ENCODE assay signal across 11 mouse cellular contexts in genomic region chr5:51853456-51854124, GRCm38 (mm10).
DNase-seq lines count a peak whose midpoint lies in the region; ATAC-seq and TF ChIP-seq lines count a peak whose summit lies in the region.
"Had no signal": no experiment of that assay in that cellular context is flagged by ENCODE, and none has a peak within 500 bp of the region (broad histone marks: within the 10 kb centered on the region; RNA-seq: fewer than 3 reads in every experiment).

No protein-coding gene starts in this region.

- no peaks in the 10 kb centered on the region for H3K4me1 ChIP-seq in hindbrain, postnatal 0 days (ENCODE audit: insufficient read depth, low read length)
- H3K4me1 ChIP-seq in hindbrain, embryonic 10.5 days (replicated peaks) = no peaks in the 10 kb centered on the region
- peaks cover 0 to 6% of the 10 kb centered on the region in 2 experiments; a peak in 2 of 4 replicates for H3K4me1 ChIP-seq in MEL (ENCODE audit: control insufficient read depth in 1 of 2, insufficient read depth in 2 of 2, low read length in 2 of 2)
- H3K4me1 ChIP-seq in neural tube, embryonic 14.5 days (ENCODE audit: control insufficient read depth, insufficient read depth, low read length) = no peaks in the 10 kb centered on the region
- H3K4me1 ChIP-seq in forebrain, embryonic 14.5 days (ENCODE audit: control insufficient read depth, insufficient read depth, low read length) = no peaks in the 10 kb centered on the region
- H3K4me1 ChIP-seq: midbrain, embryonic 12.5 days had no signal

- no peak for DNase-seq in hindbrain, postnatal 0 days (ENCODE audit: low spot score)
- DNase-seq in hindbrain, embryonic 10.5 days (ENCODE audit: low spot score) = no peak
- peak; percentile 47 for DNase-seq in MEL (ENCODE audit: low read depth, low spot score)
- DNase-seq in adrenal gland, postnatal 36 days = no peak
- DNase-seq in forebrain, embryonic 14.5 days (ENCODE audit: low spot score) = no peak
- DNase-seq in cerebellum, adult 18-20 months = no peak
- DNase-seq: layer of hippocampus, postnatal 36 days had no signal

- ATAC-seq in hindbrain, postnatal 0 days = no peak
- peak; percentile 85 for ATAC-seq in erythroid progenitor cell, adult 5-6 weeks (replicated peaks; ENCODE audit: low FRiP score, poor library complexity, severe bottlenecking)
- peak; percentile 79 for ATAC-seq in neural tube, embryonic 14.5 days (ENCODE audit: low read depth)
- ATAC-seq in forebrain, embryonic 14.5 days = no peak

- H3K36me3 ChIP-seq in hindbrain, postnatal 0 days (ENCODE audit: insufficient read depth, low read length) = no peaks in the 10 kb centered on the region
- no peaks in the 10 kb centered on the region for H3K36me3 ChIP-seq in hindbrain, embryonic 10.5 days
- peaks cover 0 to 10% of the 10 kb centered on the region in 2 experiments; a peak in 2 of 4 replicates for H3K36me3 ChIP-seq in MEL (ENCODE audit: control insufficient read depth in 1 of 2, insufficient read depth in 2 of 2, low read length in 2 of 2)
- H3K36me3 ChIP-seq in neural tube, embryonic 14.5 days (ENCODE audit: control insufficient read depth, insufficient read depth, low read length) = no peaks in the 10 kb centered on the region
- no peaks in the 10 kb centered on the region for H3K36me3 ChIP-seq in forebrain, embryonic 14.5 days (ENCODE audit: control insufficient read depth, insufficient read depth, low read length)
- H3K36me3 ChIP-seq: G1E; midbrain, embryonic 12.5 days had no signal

- 68% methylated on average over 9 of the region's 9 CpGs for WGBS in hindbrain, postnatal 0 days
- 83% methylated on average over 9 of the region's 9 CpGs for WGBS in hindbrain, embryonic 10.5 days
- WGBS in neural tube, embryonic 14.5 days = 52% methylated on average over 9 of the region's 9 CpGs
- WGBS in forebrain, embryonic 14.5 days = 60% methylated on average over 9 of the region's 9 CpGs

- H3K9me3 ChIP-seq in hindbrain, postnatal 0 days (ENCODE audit: low read length) = no peaks in the 10 kb centered on the region
- H3K9me3 ChIP-seq in hindbrain, embryonic 10.5 days = no peaks in the 10 kb centered on the region
- H3K9me3 ChIP-seq in MEL (replicated peaks; ENCODE audit: insufficient read depth, low read length) = no peaks in the 10 kb centered on the region
- H3K9me3 ChIP-seq in neural tube, embryonic 14.5 days (ENCODE audit: control insufficient read depth, low read length) = no peaks in the 10 kb centered on the region
- no peaks in the 10 kb centered on the region for H3K9me3 ChIP-seq in forebrain, embryonic 14.5 days (replicated peaks; ENCODE audit: control insufficient read depth, low read length)
- H3K9me3 ChIP-seq: midbrain, embryonic 12.5 days had no signal

- no peaks in the 10 kb centered on the region for H3K79me2 ChIP-seq in MEL (ENCODE audit: control insufficient read depth, insufficient read depth, low read length, poor library complexity)

- no peak overlapping the region for H3K4me3 ChIP-seq in hindbrain, postnatal 0 days (ENCODE audit: low read length)
- H3K4me3 ChIP-seq in hindbrain, embryonic 10.5 days = no peak overlapping the region
- peak overlapping the region; percentile 64 to 80 for H3K4me3 ChIP-seq in MEL (ENCODE audit: control insufficient read depth in 1 of 2, insufficient read depth in 1 of 2, low read depth in 2 of 2, low read length in 2 of 2)
- no peak overlapping the region for H3K4me3 ChIP-seq in neural tube, embryonic 14.5 days (ENCODE audit: low read depth, low read length)
- H3K4me3 ChIP-seq in forebrain, embryonic 14.5 days (ENCODE audit: low read depth, low read length) = no peak overlapping the region
- H3K4me3 ChIP-seq: midbrain, embryonic 12.5 days had no signal

- peak; percentile 17; the same call in 1 of the 2 replicates for TF ChIP-seq RAD21 in MEL (IDR thresholded peaks at IDR 0.05; ENCODE audit: low read depth, low read length)

- H3K9ac ChIP-seq in hindbrain, postnatal 0 days (replicated peaks; ENCODE audit: low read length) = no peak overlapping the region
- H3K9ac ChIP-seq in MEL (ENCODE audit: control insufficient read depth, low read depth, low read length, poor library complexity, severe bottlenecking) = peak overlapping the region; percentile 60
- no peak overlapping the region for H3K9ac ChIP-seq in neural tube, embryonic 14.5 days (replicated peaks; ENCODE audit: low read depth, low read length)
- H3K9ac ChIP-seq in forebrain, embryonic 14.5 days (ENCODE audit: low read length) = no peak overlapping the region
- H3K9ac ChIP-seq: midbrain, embryonic 12.5 days had no signal

- H3K27ac ChIP-seq in hindbrain, postnatal 0 days = no peak overlapping the region
- H3K27ac ChIP-seq in hindbrain, embryonic 10.5 days = no peak overlapping the region
- no peak overlapping the region for H3K27ac ChIP-seq in MEL (ENCODE audit: control insufficient read depth, low read depth, low read length)
- H3K27ac ChIP-seq in neural tube, embryonic 14.5 days (ENCODE audit: low read depth, low read length) = no peak overlapping the region
- no peak overlapping the region for H3K27ac ChIP-seq in forebrain, embryonic 14.5 days (ENCODE audit: low read depth, low read length)
- H3K27ac ChIP-seq: midbrain, embryonic 12.5 days had no signal

- no peak for TF ChIP-seq POLR2A in MEL (IDR thresholded peaks at IDR 0.05; ENCODE audit: control insufficient read depth in 1 of 2, insufficient read depth in 1 of 2, low read depth in 1 of 2, low read length in 2 of 2, poor library complexity in 1 of 2)

- no peaks in the 10 kb centered on the region for H3K27me3 ChIP-seq in hindbrain, postnatal 0 days (ENCODE audit: insufficient read depth, low read length)
- no peaks in the 10 kb centered on the region for H3K27me3 ChIP-seq in hindbrain, embryonic 10.5 days (ENCODE audit: insufficient read depth, poor library complexity, severe bottlenecking)
- no peaks in the 10 kb centered on the region for H3K27me3 ChIP-seq in MEL (ENCODE audit: control insufficient read depth in 1 of 2, insufficient read depth in 2 of 2, low read length in 2 of 2)
- H3K27me3 ChIP-seq in neural tube, embryonic 14.5 days (ENCODE audit: control insufficient read depth, insufficient read depth, low read length) = no peaks in the 10 kb centered on the region
- H3K27me3 ChIP-seq in forebrain, embryonic 14.5 days (replicated peaks; ENCODE audit: control insufficient read depth, insufficient read depth, low read length) = no peaks in the 10 kb centered on the region
- H3K27me3 ChIP-seq: midbrain, embryonic 12.5 days had no signal

- TF ChIP-seq CTCF in hindbrain, postnatal 0 days (IDR thresholded peaks at IDR 0.05; ENCODE audit: low read depth) = peak; percentile 37
- peak in 2 of 3 experiments; percentile 5 to 17; a peak in 1 of 6 replicates for TF ChIP-seq CTCF in MEL (IDR thresholded peaks at IDR 0.05 in 2 of 3, conservative IDR thresholded peaks at IDR 0.05 in 1 of 3; ENCODE audit: control insufficient read depth in 1 of 3, insufficient read depth in 1 of 3, low read depth in 2 of 3, low read length in 3 of 3, poor library complexity in 1 of 3, severe bottlenecking in 1 of 3)

- no peak overlapping the region for H3K4me2 ChIP-seq in hindbrain, postnatal 0 days (ENCODE audit: low read depth, low read length)
- no peak overlapping the region for H3K4me2 ChIP-seq in neural tube, embryonic 14.5 days (ENCODE audit: low read depth, low read length)
- no peak overlapping the region for H3K4me2 ChIP-seq in forebrain, embryonic 14.5 days (ENCODE audit: low read length)
- H3K4me2 ChIP-seq: midbrain, embryonic 12.5 days had no signal

- TF ChIP-seq EP300 in MEL (IDR thresholded peaks at IDR 0.05; ENCODE audit: low read depth in 1 of 2, low read length in 2 of 2) = no peak

TF ChIP-seq in MEL, 35 proteins besides CTCF, POLR2A, EP300 and RAD21:
- no peak for TF ChIP-seq BHLHE40 (IDR thresholded peaks at IDR 0.05; ENCODE audit: borderline replicate concordance, low read depth, low read length)
- TF ChIP-seq ZC3H11A (IDR thresholded peaks at IDR 0.05; ENCODE audit: low read depth, low read length) = no peak
- TF ChIP-seq MAZ (IDR thresholded peaks at IDR 0.05; ENCODE audit: low read depth, low read length) = no peak
- TF ChIP-seq SIN3A (IDR thresholded peaks at IDR 0.05; ENCODE audit: low read length) = peak; percentile 28; the same call in 1 of the 2 replicates
- peak; percentile 77 for TF ChIP-seq ETS1 (IDR thresholded peaks at IDR 0.05; ENCODE audit: low read depth, low read length)
- TF ChIP-seq TCF12 (IDR thresholded peaks at IDR 0.05; ENCODE audit: low read depth, low read length) = no peak
- TF ChIP-seq MAX (IDR thresholded peaks at IDR 0.05; ENCODE audit: low read length) = no peak
- no peak for TF ChIP-seq E2F4 (IDR thresholded peaks at IDR 0.05; ENCODE audit: borderline replicate concordance, low read depth, low read length)
- TF ChIP-seq UBTF (IDR thresholded peaks at IDR 0.05; ENCODE audit: borderline replicate concordance, insufficient read depth, low read depth, low read length) = no peak
- TF ChIP-seq SMC3 (IDR thresholded peaks at IDR 0.05; ENCODE audit: low read depth, low read length) = peak; percentile 30; the same call in 1 of the 2 replicates
- no peak for TF ChIP-seq USF1 (IDR thresholded peaks at IDR 0.05; ENCODE audit: low read depth, low read length)
- TF ChIP-seq GATA1 (IDR thresholded peaks at IDR 0.05; ENCODE audit: low read depth, low read length) = 0 out of 2 replicates have a peak, but pooled peaks have one; percentile 13
- TF ChIP-seq KAT2A (conservative IDR thresholded peaks at IDR 0.05; ENCODE audit: low read depth, low read length) = no peak

Comparison
In these comparisons a context has a peak if more than half of its experiments do, and no peak if none do; other contexts are left out.
1. ATAC-seq: peak in erythroid progenitor cell, adult 5-6 weeks (single experiment) and neural tube, embryonic 14.5 days (single experiment); none in hindbrain, postnatal 0 days (single experiment) and forebrain, embryonic 14.5 days (single experiment).
2. H3K4me3 ChIP-seq: peak in MEL (2 of 2); none in hindbrain, postnatal 0 days (single experiment), hindbrain, embryonic 10.5 days (single experiment), neural tube, embryonic 14.5 days (single experiment) and forebrain, embryonic 14.5 days (single experiment).